Mouse (Mus musculus) adrenal gland, postnatal 4 days (tissue): ENCODE measurements around the gene Gltp. TPM values are rescaled to one million over a fixed set of nuclear protein-coding genes. Genes with fewer than 3 reads are reported as not detected.

Source experiments
- DNase-seq, 2 experiments: peaks; one replicate each; pipeline ENCODE4 v3.0.0; 2021 to 2022; ENCODE audit warnings: low spot score in 2 of 2, mixed read lengths in 2 of 2
- total RNA-seq, 2 experiments: library from RNA; stranded (reverse); gene quantifications; 2 replicates each; pipeline ENCODE4 v1.2.3; 2021

The Gltp gene
- total RNA-seq, 2 experiments from 2014 or later, result 49.5 to 53.4 TPM

DNA sequence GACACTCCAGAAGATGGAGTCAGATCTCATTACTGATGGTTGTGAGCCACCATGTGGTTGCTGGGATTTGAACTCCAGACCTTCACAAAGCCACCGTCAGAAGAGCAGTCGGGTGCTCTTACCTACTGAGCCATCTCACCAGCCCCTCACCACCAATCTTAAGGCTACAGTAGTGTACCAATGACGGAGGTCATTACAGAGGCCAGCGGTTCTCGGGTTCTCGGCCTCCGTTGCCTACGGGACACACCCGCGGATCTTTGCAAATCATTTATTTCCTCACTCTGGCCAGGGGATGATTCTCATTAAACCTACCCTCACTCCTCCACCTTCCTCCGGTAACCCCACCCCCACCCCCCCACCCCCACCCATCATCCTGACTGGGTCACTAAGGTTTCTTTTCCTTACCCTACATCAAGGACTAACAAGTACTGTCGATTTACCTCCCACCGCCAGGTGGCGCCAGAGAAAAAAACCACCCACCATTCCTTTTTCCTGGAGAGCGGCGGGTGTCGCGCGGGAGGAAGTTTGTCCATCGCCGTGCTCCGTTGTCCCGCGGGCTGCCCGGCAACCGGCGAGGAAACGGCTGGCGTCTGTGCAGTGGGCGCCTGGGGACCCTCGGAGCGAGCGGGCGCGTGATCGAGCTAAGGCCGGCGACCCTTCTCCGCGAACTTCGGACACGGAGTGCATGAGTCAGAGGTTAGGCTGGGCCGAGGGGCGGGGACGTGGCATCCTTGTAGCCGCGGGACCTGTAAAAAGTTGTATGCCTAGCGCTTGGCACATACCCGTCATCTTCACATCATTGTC, 16.7 kb upstream of the Gltp start, which contains the start of gene Tchp:
Gene Tchp (plus strand): TSS at position 496 of the 804 bp plus-strand sequence.
- DNase-seq, result peak; percentile 92 to 98

DNA sequence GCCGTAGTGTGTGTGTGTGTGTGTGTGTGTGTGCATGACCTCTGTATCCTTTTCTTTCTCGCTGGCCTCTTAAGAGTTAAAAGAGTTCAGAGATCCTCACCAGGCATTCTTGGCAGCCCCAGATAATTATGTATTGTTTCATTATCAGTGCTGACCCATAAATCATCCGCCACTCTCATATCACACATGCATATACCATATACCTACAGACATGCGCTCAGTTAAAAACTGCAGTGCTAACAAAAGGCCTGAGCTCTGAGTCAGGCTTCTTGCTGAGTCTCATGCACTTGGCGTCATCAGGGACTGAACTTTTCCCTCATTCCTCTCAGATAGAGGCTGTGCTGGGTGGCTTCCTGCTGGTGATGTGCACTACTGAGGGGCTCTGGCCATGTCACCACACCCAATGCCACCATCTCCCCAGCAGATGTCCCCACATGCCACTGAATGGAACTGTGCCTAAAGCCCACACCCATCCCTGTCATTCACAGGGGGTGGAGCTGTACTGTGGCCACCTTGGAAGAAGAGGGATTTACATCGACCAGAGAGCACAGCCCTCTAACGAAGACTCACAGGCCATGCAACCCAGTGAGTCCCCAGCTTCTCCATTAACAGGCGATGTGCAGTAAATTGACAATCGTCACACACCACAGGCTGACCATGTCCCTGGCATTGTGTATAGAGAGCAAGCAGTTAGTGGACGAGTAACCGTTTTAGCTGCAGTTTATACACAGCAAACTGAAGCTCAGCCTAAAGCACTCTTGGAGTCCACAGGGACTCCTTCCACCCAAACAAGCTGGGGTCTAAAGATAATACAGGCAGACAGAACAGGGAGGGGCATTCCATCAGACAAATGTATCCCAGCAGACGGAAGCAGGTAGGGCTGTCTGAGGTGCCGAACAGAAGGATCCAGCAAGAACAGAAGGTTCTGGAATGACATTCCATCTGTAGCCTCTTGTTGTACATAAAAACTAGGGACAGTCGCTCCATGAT, 11.9 kb upstream of the Gltp start:
- DNase-seq, result no peak

DNA sequence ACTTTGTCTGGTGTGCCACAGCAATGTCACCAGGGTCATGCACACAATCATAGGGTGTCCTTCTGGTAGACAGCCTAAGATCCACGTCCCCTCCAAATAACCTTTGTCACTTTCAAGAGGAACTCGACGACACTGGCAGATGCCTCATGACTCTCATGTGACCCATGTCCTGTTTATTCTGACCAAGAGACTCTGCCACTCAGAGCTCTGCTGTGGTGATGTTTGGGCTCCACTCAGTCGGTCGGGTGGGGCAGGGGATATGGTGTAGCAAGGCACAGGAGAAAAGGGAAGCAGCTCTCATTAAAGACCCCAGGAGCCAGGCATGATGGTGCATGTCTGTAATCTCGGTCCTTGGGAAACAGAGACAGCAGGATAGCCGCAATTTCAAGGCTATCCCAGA, 8.2 kb upstream of the Gltp start:
- DNase-seq, result no peak

DNA sequence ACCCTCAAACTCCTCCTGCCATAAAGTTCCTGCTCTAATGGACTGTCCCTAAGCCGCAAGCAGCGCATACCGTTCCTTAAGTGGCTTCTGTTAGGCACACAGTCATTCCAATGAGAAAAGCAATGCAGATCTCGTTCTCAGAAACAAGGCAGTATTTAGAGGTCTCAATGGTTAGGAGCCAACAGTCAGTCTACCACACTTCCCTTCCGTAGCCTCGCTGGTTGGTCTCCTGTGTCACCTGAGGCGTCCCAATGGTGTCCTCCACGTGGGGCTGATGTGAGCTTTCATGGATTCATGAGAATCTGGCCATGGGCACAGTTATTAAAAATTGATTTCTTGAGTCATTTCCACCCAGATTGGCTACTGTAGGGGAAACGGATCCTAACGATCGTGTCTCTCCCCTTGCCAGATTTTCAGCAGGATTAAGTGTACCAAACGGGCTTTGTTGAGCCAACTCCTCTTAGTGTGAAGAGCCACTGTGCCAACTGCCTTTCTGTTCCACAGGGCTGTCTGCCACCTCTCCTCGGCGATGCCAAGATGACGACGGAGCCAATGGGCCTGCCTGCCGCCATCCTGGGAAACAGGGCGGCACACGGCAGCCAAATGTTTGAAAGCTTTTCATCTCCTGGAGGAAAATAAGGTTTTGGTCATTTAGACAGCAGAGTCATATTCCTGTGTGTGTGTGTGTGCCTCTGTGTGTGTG, 7.4 kb upstream of the Gltp start:
- no peak for DNase-seq

DNA sequence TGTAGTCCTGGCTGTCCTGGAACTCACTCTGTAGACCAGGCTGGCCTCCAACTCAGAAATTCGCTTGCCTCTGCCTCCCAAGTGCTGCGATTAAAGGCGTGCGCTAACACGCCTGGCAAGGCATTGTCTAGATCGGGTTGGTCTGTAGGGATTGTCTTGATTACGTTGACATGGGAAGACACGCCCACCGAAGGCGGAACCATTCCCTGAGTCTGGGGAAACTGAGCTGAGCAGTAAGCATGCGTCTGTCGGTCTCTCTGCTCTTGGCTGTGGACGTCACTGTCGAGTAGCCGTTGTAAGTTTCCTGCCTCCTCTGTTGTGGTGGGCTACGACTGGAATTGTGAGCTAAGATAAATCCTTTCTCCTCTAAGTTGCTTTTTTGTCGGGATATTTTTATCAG, 6.2 kb upstream of the Gltp start:
- DNase-seq, result no peak

DNA sequence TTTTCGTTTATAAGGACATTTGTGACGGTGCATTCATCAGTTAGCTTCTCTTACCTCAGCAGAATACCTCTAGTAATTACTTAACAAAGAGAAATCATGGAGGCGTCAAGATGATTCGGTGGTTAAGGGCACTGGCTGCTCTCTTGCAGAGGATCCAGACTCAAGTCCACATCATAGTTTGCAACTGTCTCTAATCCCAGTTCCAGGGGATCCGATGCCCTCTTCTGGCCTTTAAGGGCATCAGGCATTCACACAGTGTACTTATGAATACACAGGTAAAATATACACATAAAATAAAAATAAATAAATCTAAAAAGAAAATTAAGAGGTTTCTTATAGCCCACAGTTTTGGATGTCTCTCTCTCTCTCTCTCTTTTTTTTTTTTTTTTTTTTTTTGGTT, 5.0 kb upstream of the Gltp start:
- DNase-seq, result no peak

DNA sequence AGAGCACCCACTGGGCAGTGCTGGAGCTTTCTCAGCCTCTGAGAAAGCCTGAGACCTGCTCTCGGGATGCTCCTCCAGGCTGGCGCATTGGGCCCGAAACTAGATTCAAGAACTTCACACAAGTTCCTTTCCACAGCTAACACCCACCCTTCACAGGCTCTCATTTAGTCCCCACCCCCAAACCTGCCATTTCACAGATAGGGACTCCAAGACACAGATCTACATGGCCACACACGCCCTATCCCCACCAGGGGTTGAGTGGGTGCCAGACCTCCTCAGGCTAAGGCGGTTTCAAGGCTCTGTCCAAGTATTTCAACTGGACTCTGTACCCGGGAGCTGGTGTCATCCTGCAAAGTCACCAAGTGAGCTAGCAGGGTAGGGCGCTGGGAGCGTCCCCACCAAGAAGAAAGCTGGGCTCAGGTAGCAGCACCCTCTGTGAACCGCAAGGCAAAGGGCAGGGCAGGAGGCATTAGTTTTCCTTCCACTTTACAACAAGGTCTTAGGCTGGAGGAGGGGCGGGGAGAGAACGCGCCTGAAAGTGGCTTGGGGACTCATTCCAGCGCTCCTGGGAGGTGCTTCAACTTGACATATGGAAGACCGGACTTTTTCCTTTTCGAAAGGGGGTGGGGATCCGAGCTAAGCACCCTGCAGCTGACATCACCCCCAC, 951 bp downstream of the Gltp start:
- no peak for DNase-seq

DNA sequence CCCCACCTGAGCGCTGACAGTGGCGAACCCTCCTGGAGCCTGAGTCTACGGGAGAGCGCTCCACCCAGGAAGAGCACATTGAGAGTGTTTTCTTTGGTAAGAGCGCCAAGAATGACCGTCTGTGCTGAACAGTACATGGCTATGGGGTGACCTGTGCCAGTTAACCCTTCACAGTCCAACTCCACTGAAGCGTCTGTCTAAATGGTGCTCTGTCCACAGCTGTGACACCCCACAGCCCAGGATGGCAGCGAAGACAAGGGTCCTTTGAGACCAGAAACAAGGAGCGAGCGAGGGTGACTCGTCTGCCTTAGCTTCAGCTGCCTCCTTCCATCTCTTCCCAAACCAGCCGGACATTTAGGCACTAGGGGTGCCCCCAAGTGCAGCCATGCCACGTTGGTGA, 2.1 kb downstream of the Gltp start:
- DNase-seq, result no peak

DNA sequence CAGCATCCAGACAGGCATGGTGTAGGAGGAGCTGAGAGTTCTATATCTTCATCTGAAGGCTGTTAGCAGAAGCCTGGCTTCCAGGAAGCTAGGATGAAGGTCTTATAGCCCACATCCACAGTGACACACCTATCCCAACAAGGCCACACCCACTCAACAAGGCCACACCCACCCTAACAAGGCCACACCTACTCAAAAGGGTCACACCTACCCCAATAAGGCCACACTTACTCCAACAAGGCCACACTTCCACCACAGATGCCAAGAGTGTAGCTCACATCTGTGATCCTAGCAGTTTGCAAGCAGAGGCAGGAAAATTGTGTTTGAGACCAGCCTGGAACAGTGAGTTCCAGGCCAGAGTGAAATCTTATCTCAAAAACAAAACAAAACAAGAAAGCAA, 2.9 kb downstream of the Gltp start:
- DNase-seq, result no peak

DNA sequence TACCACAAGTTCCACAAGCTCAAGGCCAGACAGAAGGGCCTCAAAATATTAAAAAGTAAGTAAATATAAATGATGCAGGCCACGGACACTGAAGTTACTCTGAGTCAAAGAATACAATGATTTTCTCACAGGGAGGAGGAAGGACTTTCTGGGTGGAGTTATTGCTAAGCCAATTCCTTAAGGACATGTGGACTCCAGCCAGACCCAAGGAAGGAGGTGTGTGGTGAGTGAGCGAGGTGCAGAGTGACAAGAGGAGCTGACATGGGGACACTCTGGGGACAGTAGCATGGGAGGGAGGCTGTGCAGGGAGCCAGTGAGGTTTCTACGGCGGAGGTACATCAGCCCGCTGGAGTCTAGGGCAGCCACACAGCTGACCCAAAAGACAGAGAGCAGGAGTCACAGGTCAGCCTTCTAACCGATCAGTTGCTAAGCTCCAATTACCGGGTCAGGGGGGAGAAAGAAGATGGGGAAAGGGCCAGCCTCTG, 4.0 kb downstream of the Gltp start:
- no peak for DNase-seq

DNA sequence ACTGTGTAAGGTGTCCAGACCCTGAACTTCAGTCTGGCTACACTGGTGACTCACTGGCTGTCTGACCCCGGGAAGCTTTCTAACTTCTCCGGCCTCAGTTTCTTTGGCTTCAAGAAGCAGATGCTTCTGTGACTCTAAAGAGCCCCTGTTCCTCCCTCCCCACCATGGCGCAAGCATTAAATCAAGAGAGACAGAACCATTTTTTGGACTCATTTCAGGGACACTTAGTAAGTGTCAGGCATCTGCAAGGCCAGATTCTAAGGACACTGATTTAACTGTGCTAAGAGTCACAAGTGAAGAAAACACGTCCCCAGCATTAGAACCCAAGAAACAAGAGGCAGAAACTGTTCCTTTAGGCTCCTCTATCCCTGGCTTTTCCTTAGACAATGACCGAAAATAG, 4.8 kb downstream of the Gltp start:
- no peak for DNase-seq

DNA sequence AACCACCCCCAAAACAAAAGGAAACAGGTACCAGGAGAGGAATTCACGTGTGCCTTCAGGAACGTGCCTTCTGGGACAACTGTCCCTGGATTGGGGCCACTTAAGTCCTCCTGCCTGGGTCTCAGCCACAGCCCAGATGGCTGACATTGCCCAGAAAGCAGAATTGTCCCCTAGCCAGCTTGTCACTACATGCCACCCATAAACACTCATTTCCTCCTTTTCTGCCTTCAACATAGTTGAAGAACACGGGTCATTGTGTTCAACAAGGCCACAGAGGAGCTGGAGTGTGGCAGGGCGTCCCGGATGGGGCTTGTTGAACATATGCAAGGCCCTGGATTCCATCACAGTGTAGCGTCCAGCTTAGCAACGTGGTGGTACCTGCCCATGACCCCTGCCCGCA, 9.1 kb downstream of the Gltp start:
- DNase-seq, result no peak

DNA sequence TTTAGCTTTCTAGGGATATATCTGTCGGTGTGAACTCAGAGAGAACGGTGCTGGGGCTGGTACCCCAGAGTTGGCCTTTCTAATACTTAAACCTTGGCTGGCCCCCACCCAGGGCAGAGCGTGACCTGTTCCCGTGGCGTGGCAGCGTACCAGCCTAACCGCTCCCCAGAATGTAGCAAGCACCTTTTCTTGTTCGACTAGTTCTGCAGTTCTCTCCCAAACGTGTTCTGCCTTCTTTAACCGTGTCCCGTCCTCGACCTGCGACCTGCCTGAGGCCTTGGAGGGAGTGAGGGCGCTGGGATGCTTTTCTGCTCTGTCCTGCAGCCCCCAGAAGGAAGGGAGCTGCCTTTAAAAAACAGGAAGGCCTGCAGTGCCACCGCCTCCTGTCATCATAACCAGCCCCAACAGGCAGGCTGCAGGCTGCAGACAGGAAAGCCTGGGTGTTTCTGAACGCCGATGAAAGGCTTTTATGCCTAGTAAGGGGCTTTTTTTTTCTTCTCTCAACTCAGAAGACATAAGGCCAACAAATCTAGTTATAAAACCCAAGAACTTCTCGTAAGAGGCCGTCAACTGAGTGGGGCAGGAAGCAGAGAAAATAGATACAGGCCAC, 10.0 kb downstream of the Gltp start:
- no peak for DNase-seq

DNA sequence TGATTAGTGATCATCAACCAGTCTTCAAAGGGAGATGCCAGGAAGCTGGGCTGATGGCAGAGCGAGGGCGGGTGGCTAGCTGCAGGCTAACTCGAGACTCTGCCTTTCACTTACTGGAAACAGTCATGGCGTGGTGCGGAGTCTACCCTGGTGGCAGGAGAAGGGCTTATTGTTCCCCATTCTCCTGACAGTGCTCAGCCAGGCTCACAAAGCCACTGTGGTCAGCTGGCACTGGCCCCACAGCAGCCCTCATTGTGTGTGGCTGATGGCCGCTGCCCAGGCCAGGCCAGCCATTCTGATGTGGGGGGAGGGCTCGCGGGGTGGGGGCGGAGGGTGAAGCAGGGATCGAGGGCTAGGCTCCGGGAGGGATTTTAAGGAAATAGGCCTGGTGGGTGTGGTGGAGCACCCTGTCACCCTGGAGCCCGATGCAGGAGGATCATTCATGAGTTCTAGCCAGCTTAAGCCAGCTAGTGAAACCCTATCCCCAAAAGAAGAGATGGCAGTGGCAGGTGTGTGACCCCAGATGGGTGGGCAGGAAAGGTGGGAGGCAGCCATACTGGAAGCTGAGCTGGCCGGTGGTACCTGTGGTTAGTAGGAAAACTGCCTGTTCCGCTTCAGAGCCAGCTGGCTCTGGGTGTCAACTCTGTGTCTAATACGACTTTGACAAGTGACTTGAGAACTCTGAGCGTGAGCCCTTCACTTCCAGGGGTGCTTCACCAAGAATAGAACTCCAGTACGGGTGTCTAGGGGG, 10.8 kb downstream of the Gltp start:
- no peak for DNase-seq

DNA sequence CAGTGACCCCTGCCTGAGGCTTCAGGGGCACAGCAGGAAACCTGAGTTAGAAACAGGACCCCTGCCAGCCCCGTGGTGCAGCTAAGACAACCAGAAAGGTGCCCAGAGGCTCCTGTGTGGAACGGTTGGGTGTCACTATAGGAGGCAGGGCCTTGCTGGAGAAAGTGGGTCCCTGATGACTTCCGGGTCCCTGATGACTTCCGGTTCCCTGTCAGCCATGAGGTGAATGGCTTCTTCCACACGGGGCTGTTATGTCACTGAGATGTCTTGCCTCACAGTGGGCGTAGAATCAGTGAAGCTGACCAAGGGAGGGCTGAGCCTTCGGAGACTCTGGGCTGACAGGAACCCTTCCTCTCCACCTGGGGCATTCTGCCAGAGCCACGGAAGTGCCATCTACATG, 16.2 kb downstream of the Gltp start:
- no peak for DNase-seq

DNA sequence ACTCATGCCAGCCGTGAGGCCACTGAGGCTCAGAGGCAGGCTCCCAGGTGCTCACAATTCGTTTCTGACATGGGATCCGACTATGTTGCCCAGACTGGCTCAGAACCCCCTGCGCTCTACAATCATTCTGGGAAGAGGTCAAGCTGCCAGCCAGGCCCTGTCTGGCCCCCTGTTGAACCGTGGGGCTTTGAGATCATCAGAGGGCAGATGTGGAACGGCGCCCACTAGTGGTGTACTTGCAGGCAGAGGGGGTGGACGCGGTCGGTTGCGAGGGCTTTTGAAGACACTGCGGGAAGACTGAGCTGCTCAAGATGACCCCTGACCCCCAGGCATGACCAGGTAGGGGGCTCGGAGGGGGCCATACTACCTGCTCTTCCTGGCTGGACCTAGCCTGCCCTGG, 17.7 kb downstream of the Gltp start:
- no peak for DNase-seq

DNA sequence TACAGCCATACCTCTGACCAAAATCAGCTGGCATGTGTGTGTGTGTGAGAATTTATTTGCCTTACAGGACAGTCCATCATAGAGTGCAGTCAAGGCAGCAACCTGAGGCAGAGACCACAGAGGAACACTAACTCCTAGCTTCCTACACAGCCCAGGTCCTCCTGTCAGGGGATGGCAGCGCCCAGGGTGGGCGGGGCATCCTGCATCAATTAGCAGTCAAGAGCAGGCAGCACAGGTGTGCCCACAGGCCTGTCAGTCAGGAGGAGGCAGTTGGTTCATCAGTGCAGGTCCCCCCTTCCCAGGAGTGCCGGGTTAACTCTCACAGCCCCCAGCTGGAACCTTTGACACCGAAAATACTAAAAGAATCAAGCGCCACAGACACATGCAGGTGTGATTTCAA, 21.8 kb downstream of the Gltp start:
- no peak for DNase-seq

DNA sequence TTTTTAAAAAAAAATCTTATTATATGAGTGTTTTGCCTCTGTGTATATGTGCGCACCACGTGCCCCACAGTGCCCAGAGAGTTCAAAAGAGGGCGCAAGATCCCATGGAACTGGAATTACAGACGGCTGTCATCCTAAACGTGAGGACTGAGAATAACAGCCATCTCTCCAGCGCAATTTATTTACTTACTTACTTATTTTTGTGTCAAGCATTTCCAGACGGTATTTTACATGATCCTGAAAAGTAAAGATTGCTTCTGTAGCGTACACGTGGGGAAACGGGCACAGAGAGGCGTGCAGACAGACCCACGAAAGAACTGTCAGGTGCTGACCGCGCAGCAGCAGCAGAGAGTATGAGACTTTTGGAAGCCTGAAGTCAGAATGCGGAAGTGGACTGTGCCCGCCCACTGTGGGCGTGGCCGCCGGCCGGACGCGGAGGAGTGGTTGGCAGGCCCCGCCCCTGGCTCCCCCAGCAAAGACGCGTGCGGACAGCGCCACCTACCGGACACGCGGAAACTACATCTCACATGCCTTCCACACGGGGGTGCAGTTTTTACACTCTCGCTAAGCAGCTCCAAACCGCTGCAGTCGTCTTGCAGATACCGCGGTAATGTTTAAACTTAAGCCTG, 23.4 kb downstream of the Gltp start:
- peak; percentile 99 to 100 for DNase-seq

DNA sequence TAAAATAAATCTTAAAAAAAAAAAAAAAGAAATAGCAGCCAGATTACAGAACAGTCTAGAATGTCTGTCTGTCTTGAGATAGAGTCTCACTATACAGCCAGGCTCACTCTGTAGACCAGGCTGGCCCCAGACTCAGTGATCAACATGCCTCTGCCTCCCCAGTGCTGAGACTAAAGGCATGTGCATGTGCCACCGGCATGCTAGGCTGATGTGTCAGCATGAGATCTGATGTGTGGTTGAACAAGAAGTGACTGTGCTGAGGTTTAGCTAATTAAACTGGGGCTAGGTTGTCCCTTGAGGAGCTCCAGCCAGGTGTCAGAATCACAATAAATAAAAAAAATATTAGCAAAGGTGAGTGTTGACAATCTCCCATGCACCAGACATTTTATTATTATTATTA, 24.1 kb downstream of the Gltp start:
- DNase-seq, result no peak
